Mouse (Mus musculus) left cerebral cortex, postnatal 36 days (tissue): ENCODE results near the gene Fam171a1. TPM values are rescaled to one million over a fixed set of nuclear protein-coding genes. Genes with fewer than 3 reads are reported as not detected.
A peak's percentile ranks its signal among the peaks of the same experiment; 100 is the strongest.
"Not testable (repeated sequence)": the region's sequence is repeated elsewhere in the genome, so short reads cannot be mapped to it uniquely, and the experiment has no call there.

Experiments
- DNase-seq, 2 experiments: peaks; one replicate each; pipeline ENCODE4 v3.0.0; 2021 to 2022; ENCODE audit warnings: low spot score in 2 of 2, mixed read lengths in 1 of 2
- intact Hi-C: fragments of 180-260 bp; cut with DNase I; formaldehyde crosslinking; loops from one replicate; pipeline ENCODE4 v1.15.1; 2025
- total RNA-seq, 2 experiments: library from RNA; stranded (reverse); gene quantifications; 2 replicates each; pipeline ENCODE4 v1.2.3; 2021

Gene Fam171a1
- total RNA-seq, 2 experiments from 2014 or later, result 63.3 to 75.6 TPM

GRCm38 (mm10) chr2:3165890-3166605, 52.0 kb downstream of the Fam171a1 start:
- intact Hi-C loops, result no loop called here
- no peak for DNase-seq

GRCm38 (mm10) chr2:3168719-3169402, 54.8 kb downstream of the Fam171a1 start:
- no peak for DNase-seq

GRCm38 (mm10) chr2:3169403-3169747, 55.4 kb downstream of the Fam171a1 start:
- intact Hi-C loops, result no loop called here
- DNase-seq, result no peak

More at GRCm38 (mm10) chr2:3168719-3169402, 54.8 kb downstream of the Fam171a1 start:
- intact Hi-C loops, result no loop called here

DNA sequence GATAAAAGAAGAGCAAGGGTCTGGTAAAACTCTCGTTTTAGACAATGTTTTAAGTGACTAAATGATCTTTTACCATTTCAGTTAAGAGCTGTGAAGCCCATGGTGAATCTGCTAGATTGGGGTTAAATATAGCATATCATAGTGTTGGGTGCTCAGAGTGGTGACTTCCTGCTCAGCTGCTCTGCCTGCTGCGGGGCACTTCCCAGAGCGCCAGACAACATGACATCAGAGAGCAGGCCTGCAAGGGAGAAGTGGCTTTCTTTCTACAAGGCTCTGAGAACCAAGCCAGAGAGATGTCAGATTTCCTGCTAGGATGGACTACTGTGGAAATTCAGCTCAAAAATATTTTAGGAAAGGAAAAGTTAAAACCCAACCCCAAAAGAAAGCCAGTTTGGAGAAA, 57.8 kb downstream of the Fam171a1 start:
- intact Hi-C loops, result loop anchor here (2.0 kb wide), 2 partner anchors 53 to 111 kb away; no protein-coding TSS in a partner anchor
- no peak for DNase-seq

- intact Hi-C loops, result loop anchor here (2.0 kb wide), 2 partner anchors 54 to 110 kb away; no protein-coding TSS in a partner anchor
- peak; percentile 79 to 84 for DNase-seq
These were observed 58.6 kb downstream of the Fam171a1 start for GRCm38 (mm10) chr2:3172656-3173055.

GRCm38 (mm10) chr2:3174890-3175289, 60.9 kb downstream of the Fam171a1 start:
- intact Hi-C loops, result no loop called here
- DNase-seq, result no peak

GRCm38 (mm10) chr2:3175988-3176387, 62.0 kb downstream of the Fam171a1 start:
- intact Hi-C loops, DNase-seq: not testable (repeated sequence)

GRCm38 (mm10) chr2:3176751-3177150, 62.7 kb downstream of the Fam171a1 start:
- no peak for DNase-seq
- intact Hi-C loops, result no loop called here

GRCm38 (mm10) chr2:3180550-3180949, 66.5 kb downstream of the Fam171a1 start:
- DNase-seq, result no peak
- intact Hi-C loops, result loop anchor here (2.0 kb wide), 1 partner anchor 34 kb away; no protein-coding TSS in a partner anchor

GRCm38 (mm10) chr2:3183656-3184055, 69.6 kb downstream of the Fam171a1 start:
- intact Hi-C loops, result no loop called here
- DNase-seq, result no peak

DNA sequence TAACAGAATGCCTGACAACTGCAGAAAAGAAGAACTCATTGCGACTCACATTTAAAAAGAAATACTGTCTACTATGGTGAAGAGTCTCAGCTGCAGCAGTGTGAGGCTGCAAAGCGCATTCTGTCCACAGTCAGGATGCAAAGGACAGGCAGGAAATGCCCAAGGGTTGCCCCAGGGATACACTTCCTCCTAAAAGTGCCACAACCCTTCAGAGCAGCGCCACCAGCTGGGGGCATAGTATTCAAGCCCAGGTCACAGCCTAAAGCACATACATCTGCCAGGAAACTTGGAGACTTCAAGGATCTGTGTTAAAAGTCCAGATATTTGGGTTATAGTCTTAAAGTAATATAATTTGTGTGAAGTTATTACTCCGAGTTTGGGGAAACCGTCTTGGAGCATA, 71.3 kb downstream of the Fam171a1 start:
- intact Hi-C loops, result no loop called here
- DNase-seq, result no peak

- intact Hi-C loops, result no loop called here
- no peak for DNase-seq
These were observed 74.9 kb downstream of the Fam171a1 start for GRCm38 (mm10) chr2:3188745-3189475.

DNA sequence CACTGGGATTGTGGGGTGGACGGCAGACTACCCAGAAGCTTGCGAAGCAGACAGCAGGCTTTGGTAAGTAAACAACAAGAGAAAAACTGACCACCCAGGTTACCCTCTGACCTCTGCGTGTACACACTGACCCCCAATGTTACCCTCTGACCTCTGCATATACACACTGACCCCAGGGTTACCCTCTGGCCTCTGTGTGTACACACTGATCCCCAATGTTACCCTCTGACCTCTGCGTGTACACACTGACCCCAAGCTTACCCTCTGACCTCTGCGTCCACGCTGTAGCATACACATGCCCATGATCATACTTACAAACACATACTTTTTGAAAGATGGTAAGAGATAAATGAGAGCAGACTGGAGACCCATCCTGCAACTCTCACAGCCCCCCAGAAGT, 77.1 kb downstream of the Fam171a1 start:
- DNase-seq, result no peak
- intact Hi-C loops, result no loop called here

DNA sequence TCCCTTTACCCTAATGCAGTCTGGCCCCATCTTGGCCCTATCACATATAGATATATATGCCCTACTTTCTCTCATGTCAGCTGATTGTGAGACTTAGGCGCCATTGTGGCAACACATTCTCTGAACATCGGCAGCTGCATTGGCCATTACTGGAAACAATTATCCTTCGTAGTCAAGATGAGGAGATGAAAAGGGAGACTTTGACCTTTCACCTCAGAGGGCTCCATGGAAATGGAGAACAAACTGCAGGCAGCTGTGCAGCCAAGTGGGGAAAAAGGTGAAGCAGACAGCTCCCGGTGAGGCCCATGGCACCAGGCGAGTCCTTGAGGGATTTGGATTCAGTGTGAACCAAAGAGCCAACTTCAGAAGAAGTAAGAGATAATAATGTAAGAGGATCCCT, 81.5 kb downstream of the Fam171a1 start:
- DNase-seq, result no peak
- intact Hi-C loops, result no loop called here

- no peak for DNase-seq
- intact Hi-C loops, result no loop called here
These were observed 86.4 kb downstream of the Fam171a1 start for GRCm38 (mm10) chr2:3200422-3200821.

- DNase-seq, result no peak
- intact Hi-C loops, result no loop called here
These were observed 93.1 kb downstream of the Fam171a1 start for GRCm38 (mm10) chr2:3206975-3207642.

DNA sequence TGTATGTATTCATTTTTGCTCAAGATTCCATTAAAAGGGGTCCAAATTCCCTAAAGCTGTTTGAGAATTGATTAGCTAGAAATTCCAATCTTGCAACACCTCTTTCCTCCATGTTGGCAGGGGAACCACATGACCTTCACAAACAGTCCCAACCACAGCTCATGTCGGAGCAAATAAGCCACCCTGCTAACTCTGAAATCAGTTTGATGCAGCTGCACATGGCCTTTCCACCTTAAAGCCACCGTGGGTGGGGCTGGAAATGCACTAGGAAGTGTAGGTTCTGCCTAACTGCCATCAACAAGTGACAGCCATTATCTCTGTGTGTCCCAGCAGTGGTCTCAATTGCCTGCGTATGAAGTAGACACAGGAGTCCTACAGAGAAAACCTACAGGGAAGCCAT, 101.5 kb downstream of the Fam171a1 start:
- intact Hi-C loops, result loop anchor here (2.0 kb wide), 1 partner anchor 35 kb away; no protein-coding TSS in a partner anchor

GRCm38 (mm10) chr2:3216617-3217016, 102.6 kb downstream of the Fam171a1 start:
- intact Hi-C loops, result no loop called here
- DNase-seq, result no peak

More for the DNA sequence above, 101.5 kb downstream of the Fam171a1 start:
- DNase-seq, result no peak

DNA sequence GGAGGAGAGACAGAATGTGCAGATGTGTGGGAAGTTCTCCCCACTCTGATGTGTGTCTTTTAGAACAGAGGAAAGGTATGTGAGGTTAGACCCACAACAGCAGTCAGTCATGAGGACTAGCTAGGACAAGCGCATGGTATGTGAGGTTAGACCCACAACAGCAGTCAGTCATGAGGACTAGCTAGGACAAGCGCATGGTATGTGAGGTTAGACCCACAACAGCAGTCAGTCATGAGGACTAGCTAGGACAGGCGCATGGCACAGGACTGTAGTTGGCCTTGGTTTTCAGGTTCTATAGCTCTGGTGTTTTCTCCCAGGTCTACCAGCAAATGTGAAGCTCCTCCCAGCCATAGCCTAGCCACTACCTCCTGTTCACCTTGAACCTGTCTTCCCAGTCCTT, 103.6 kb downstream of the Fam171a1 start:
- intact Hi-C loops, DNase-seq: not testable (repeated sequence)

- peak; percentile 81 to 83 for DNase-seq
- intact Hi-C loops, result loop anchor here (1.0 to 2.0 kb wide), 2 partner anchors 66 to 99 kb away; partner anchors contain the start of gene Nmt2
These were observed 104.2 kb downstream of the Fam171a1 start for GRCm38 (mm10) chr2:3218225-3218624.
